Mouse (Mus musculus) thymus, adult 2 months (tissue): ENCODE results near the gene Fam43a. TPM values are rescaled to one million over a fixed set of nuclear protein-coding genes. Genes with fewer than 3 reads are reported as not detected.
A peak's percentile ranks its signal among the peaks of the same experiment; 100 is the strongest.

Experiments
- DNase-seq: peaks from one replicate; pipeline ENCODE4 v3.0.0; 2021
- H3K27ac ChIP-seq: fragments of 200-500 bp; 2 replicates; pipeline ENCODE4 v1.5.1; 2012; ENCODE audit warnings: low read length, control low read depth; ENCODE audit not compliant: control insufficient read depth, insufficient read depth
- H3K27me3 ChIP-seq: fragments of 200-500 bp; 2 replicates; pipeline ENCODE4 v1.6.1; 2012; ENCODE audit warnings: mild to moderate bottlenecking, low read length, moderate library complexity, mixed read lengths; ENCODE audit not compliant: control insufficient read depth, insufficient read depth
- H3K36me3 ChIP-seq: fragments of 200-500 bp; 2 replicates; pipeline ENCODE4 v1.6.1; 2012; ENCODE audit warnings: mild to moderate bottlenecking, low read length, moderate library complexity; ENCODE audit not compliant: control insufficient read depth, insufficient read depth
- H3K4me1 ChIP-seq: fragments of 200-500 bp; replicated peaks from 2 replicates; pipeline ENCODE4 v1.6.1; 2012; ENCODE audit warnings: low read length; ENCODE audit not compliant: control insufficient read depth, insufficient read depth
- H3K4me3 ChIP-seq: fragments of 200-500 bp; 2 replicates; pipeline ENCODE4 v1.5.1; 2012; ENCODE audit warnings: mild to moderate bottlenecking, low read length, control low read depth, moderate library complexity; ENCODE audit not compliant: control insufficient read depth, insufficient read depth
- CTCF ChIP-seq: fragments of 200-500 bp; IDR thresholded peaks from 2 replicates; pipeline ENCODE4 v1.5.1; 2012; ENCODE audit warnings: mild to moderate bottlenecking, control low read depth, low read length, moderate library complexity, borderline replicate concordance; ENCODE audit not compliant: control insufficient read depth, poor library complexity, insufficient read depth; ENCODE audit errors: extremely low read depth
- POLR2A ChIP-seq: fragments of 200-500 bp; IDR thresholded peaks from 2 replicates; pipeline ENCODE4 v1.6.1; 2012; ENCODE audit warnings: mild to moderate bottlenecking, low read length, control low read depth, moderate library complexity; ENCODE audit not compliant: control insufficient read depth, poor library complexity, insufficient read depth; ENCODE audit errors: extremely low read depth
- WGBS: fragments of 180-500 bp; shearing (Covaris S2); methylation state at CpG from one replicate; pipeline ENCODE4 v1.1.7; 2018; 5-methylcytosine and 5-hydroxymethylcytosine counted together
- polyA plus RNA-seq: library from polyadenylated mRNA; depleted of rRNA; stranded (reverse); fragments of >200 nt; gene quantifications from 2 replicates; pipeline ENCODE4 v1.2.3, GENCODE M21; 2012

Gene Fam43a
- polyA plus RNA-seq, 1 experiment, result 17.0 TPM

DNA sequence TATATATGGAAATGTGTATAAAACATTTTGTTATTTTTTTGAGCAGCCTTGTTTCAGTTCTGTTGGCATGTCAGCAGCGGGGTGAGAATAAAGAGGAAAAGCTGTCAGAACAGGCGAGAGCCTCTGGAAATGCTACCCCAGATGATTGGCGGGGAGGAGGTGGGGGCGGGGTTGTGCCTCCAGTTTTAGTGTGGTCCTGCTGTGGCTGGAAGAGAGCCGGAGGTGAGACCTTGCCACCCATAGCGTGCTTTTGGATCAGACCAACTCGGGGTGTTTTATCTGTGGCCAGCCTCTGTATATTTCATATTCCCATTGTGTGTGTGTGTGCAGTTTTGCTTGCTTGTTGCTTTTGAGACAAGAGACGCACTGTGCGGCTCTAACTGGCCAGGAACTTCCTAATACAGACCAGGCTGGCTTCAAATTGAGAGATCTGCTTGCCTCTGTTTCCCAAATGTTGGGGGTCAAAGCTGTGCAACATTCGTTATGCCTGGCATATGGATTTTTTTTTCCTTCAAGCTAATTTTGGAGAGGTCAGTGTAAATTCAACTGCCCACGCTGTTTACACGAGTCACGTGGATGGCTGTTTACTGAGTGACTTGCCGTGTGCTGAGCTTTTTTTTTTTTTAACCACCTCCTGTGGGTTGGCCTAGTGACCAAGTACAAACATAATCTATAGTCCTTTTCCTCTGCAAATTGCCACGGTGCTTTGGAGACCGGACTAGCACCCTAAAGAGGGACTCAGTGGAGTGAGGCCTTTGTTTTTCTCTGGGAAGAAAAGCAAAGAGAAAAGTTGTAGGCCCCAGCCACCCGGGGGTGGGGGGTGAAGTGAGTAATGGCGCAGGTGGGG lies 3.4 kb downstream of the Fam43a start:
- Histone ChIP-seq H3K27ac (peak overlapping the region; percentile 51; the same call in 1 of the 2 replicates), H3K4me1 (peaks cover 31% of the 10 kb centered on the region), H3K27me3 (no peaks in the 10 kb centered on the region; the same call in 1 of the 2 replicates), H3K4me3 (no peak overlapping the region), H3K36me3 (no peaks in the 10 kb centered on the region)
- DNase-seq, result no peak
- no peak for TF ChIP-seq POLR2A
- TF ChIP-seq CTCF, result no peak
- WGBS, result 40% methylated on average over 18 of the region's 18 CpGs

DNA sequence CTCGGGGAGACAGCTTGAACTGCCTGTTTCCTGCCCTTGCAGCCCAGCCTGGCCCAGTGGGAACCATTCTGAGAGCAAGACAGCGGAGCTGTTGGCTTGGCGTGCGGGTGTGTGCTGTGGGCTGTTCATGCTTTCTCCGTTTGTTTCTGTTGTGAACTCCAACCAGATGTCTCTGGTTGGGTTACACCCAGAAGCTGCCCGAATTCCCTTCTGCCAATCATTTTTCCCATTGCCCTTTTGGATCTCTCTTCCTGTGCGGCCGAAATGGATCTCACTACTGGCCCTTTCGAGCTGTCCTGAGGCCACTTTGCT lies 4.0 kb downstream of the Fam43a start:
- peaks cover 31% of the 10 kb centered on the region for H3K4me1 ChIP-seq
- H3K27me3 ChIP-seq, result no peaks in the 10 kb centered on the region; the same call in 1 of the 2 replicates
- 62% methylated on average over 9 of the region's 9 CpGs for WGBS
- no peaks in the 10 kb centered on the region for H3K36me3 ChIP-seq
- no peak overlapping the region; the same call in 1 of the 2 replicates for H3K27ac ChIP-seq
- DNase-seq, result no peak
- TF ChIP-seq POLR2A (no peak), CTCF (no peak)
- no peak overlapping the region for H3K4me3 ChIP-seq

DNA sequence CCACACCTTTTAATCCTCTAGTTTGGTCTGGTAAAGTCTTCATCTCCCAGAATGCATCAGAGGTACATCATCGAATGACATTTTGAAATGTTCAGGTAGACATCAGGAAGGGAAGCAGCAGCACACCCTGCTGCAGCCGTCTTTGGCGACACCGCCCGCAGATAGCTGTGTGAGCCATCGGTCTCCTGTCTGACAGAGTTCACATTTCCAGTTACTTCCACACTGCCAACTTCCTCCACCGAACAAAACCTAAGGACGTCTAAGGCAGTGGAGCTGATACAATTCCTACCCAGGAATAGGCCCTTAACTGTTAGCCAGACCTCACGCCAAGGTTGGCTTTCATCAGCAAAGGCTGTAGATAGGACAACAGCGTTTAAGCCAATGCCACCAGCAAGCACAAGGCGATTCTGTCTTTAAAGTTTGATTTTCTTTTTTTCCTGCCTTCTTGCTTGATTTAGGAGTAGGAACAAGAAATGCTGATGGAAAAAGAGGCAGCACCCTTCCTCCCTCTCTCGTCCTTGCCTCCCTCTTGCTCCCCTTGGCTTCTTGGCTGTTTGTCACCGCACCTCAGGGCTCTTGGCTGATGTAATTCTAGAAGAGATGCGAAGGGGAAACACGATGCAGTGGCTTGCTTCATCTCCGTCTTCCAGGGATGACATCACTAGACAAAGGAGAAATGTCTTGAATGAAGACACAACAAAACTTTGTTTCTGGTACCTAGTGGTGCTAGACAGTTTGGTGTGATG lies 4.7 kb downstream of the Fam43a start:
- DNase-seq, result no peak

DNA sequence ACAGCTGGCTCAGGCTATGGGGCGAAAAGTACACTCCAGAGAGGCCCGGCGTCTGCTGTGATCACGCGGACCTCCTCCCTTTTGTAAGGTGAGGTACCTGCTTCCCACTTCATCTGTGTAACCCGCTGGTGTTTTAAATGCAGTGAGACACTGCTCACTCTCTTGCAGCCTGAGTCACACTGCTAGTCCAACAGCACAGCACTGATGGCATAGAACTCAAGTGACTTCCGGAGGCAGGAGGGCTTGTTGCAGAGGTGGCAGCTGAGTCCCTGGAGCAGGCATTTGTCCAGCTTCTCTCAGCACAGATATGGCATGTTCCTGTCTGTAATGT lies 5.2 kb downstream of the Fam43a start:
- no peak overlapping the region for H3K4me3 ChIP-seq
- TF ChIP-seq POLR2A (no peak), CTCF (no peak)
- H3K4me1 ChIP-seq, result peaks cover 31% of the 10 kb centered on the region
- no peak overlapping the region for H3K27ac ChIP-seq
- WGBS, result 93% methylated on average over 7 of the region's 7 CpGs
- H3K36me3 ChIP-seq, result no peaks in the 10 kb centered on the region
- H3K27me3 ChIP-seq, result no peaks in the 10 kb centered on the region; the same call in 1 of the 2 replicates
- no peak for DNase-seq

More for the DNA sequence above, 4.7 kb downstream of the Fam43a start:
- no peak for TF ChIP-seq CTCF
- TF ChIP-seq POLR2A, result no peak
- WGBS, result 92% methylated on average over 16 of the region's 16 CpGs
- peaks cover 31% of the 10 kb centered on the region for H3K4me1 ChIP-seq
- no peak overlapping the region for H3K4me3 ChIP-seq
- no peaks in the 10 kb centered on the region; the same call in 1 of the 2 replicates for H3K27me3 ChIP-seq
- H3K27ac ChIP-seq, result no peak overlapping the region
- no peaks in the 10 kb centered on the region for H3K36me3 ChIP-seq

DNA sequence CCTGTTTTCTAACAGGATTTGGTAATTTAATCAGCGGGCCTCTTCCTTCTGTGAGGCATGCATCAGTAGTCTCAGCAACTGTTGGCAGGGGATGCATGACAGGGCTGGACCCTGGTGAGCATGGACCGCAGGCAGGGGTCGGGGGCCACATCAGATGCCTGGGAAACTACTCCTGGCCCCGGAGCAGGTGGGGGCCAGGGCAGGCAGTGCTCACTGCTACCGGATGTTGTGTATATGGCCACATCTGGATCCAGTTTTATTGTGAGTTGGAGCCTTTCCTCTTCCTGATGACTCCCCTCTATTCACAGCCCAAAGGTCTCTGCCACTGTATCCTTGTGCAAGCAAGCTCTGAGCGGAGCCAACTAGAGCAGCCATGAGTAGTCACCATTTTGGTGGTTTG lies 6.0 kb downstream of the Fam43a start:
- no peak for DNase-seq
- Histone ChIP-seq H3K4me3 (no peak overlapping the region), H3K36me3 (no peaks in the 10 kb centered on the region), H3K4me1 (peaks cover 28% of the 10 kb centered on the region), H3K27me3 (no peaks in the 10 kb centered on the region; the same call in 1 of the 2 replicates), H3K27ac (no peak overlapping the region)
- TF ChIP-seq POLR2A, result no peak
- no peak for TF ChIP-seq CTCF
- WGBS, result 95% methylated on average over 6 of the region's 6 CpGs

DNA sequence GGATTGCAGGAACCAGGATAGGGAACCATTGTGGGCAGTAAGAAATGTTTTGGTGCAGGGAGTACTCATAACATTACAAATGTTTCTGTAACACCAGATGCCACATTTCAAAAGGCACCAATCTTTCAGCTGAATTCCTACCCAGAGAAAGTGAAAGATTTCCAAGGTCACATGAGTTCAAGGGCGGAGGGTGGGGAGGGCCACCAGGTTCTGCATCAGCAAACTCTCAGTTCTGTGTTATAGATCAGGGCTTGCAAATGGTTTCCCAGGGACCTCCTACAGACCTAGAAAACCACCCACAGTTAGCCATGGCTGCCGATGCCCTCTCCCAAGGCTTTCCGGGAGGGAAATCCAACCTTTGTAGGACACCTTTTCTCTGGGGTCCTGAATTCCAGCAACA lies 8.3 kb downstream of the Fam43a start:
- WGBS, result 91% methylated on average over 3 of the region's 3 CpGs
- DNase-seq, result no peak
- Histone ChIP-seq H3K27me3 (no peaks in the 10 kb centered on the region), H3K27ac (no peak overlapping the region), H3K4me1 (peaks cover 8% of the 10 kb centered on the region), H3K4me3 (no peak overlapping the region), H3K36me3 (no peaks in the 10 kb centered on the region)
- no peak for TF ChIP-seq POLR2A
- TF ChIP-seq CTCF, result no peak
